Mouse (Mus musculus) liver, postnatal 0 days (tissue): ENCODE data around the gene Ptprf.

ENCODE experiments used
- CTCF ChIP-seq: sonication (generic); IDR thresholded peaks from 2 replicates; pipeline ENCODE4 v1.5.1; 2016; ENCODE audit warnings: antibody characterized with exemption, low read depth
- EP300 ChIP-seq: IDR thresholded peaks from 2 replicates; pipeline ENCODE4 v1.6.1; 2016; ENCODE audit warnings: antibody characterized with exemption, low read depth, mild to moderate bottlenecking

GRCm38 (mm10) chr4:118260551-118261267 is 30.5 kb downstream of the Ptprf start:
- no peak for TF ChIP-seq CTCF
- no peak for TF ChIP-seq EP300
